Mouse (Mus musculus) erythroblast, embryonic 14.5 days (primary cell): ENCODE measurements around the gene Trpv2. TPM values are rescaled to one million over a fixed set of nuclear protein-coding genes. Genes with fewer than 3 reads are reported as not detected.

Experiments
- H3K27me3 ChIP-seq: 2 replicates; pipeline ENCODE4 v1.6.1; 2012; ENCODE audit warnings: inconsistent platforms; ENCODE audit not compliant: control insufficient read depth
- H3K36me3 ChIP-seq: 2 replicates; pipeline ENCODE4 v1.6.1; 2012; ENCODE audit warnings: mild to moderate bottlenecking, inconsistent platforms; ENCODE audit not compliant: control insufficient read depth
- H3K4me1 ChIP-seq: 2 replicates; pipeline ENCODE4 v1.6.1; 2012; ENCODE audit warnings: inconsistent platforms; ENCODE audit not compliant: control insufficient read depth
- H3K4me3 ChIP-seq: replicated peaks from 2 replicates; pipeline ENCODE3; 2012; ENCODE audit warnings: moderate library complexity, mild to moderate bottlenecking, inconsistent platforms
- H3K9me3 ChIP-seq: 2 replicates; pipeline ENCODE4 v1.6.1; 2012; ENCODE audit warnings: low read length, inconsistent platforms, mixed read lengths; ENCODE audit not compliant: control insufficient read depth
- GATA1 ChIP-seq: IDR thresholded peaks from 2 replicates; pipeline ENCODE4 v1.6.1; 2012; ENCODE audit warnings: low read length, inconsistent platforms, mixed read lengths
- TAL1 ChIP-seq: IDR thresholded peaks from 3 replicates; pipeline ENCODE4 v1.6.1; 2012; ENCODE audit warnings: low read length, inconsistent platforms, mixed read lengths
- polyA plus RNA-seq: library from polyadenylated mRNA; stranded (reverse); fragments of >175 nt; gene quantifications from 2 replicates; pipeline ENCODE4 v1.2.3, GENCODE M21; 2012

The Trpv2 gene
- polyA plus RNA-seq, 1 experiment = 0.04 TPM

- H3K27me3 ChIP-seq = no peaks in the 10 kb centered on the region
- H3K9me3 ChIP-seq = no peaks in the 10 kb centered on the region
- TF ChIP-seq GATA1 (no peak), TAL1 (no peak)
- H3K4me1 ChIP-seq = peaks cover 51% of the 10 kb centered on the region
- peaks cover 70% of the 10 kb centered on the region for H3K36me3 ChIP-seq
- H3K4me3 ChIP-seq = peak overlapping the region; percentile 85
Observed at GRCm38 (mm10) chr11:62605619-62606298, 31.5 kb downstream of the Trpv2 start.

- Histone ChIP-seq H3K27me3 (no peaks in the 10 kb centered on the region), H3K9me3 (no peaks in the 10 kb centered on the region), H3K4me3 (no peak overlapping the region), H3K36me3 (peaks cover 70% of the 10 kb centered on the region), H3K4me1 (peaks cover 47% of the 10 kb centered on the region)
- TF ChIP-seq GATA1 (no peak), TAL1 (no peak)
Observed at GRCm38 (mm10) chr11:62606299-62607169, 32.2 kb downstream of the Trpv2 start.

- TF ChIP-seq GATA1 (no peak), TAL1 (no peak)
- H3K4me3 ChIP-seq = no peak overlapping the region
- peaks cover 40% of the 10 kb centered on the region for H3K4me1 ChIP-seq
- no peaks in the 10 kb centered on the region for H3K27me3 ChIP-seq
- H3K9me3 ChIP-seq = no peaks in the 10 kb centered on the region
- peaks cover 70% of the 10 kb centered on the region for H3K36me3 ChIP-seq
Observed at GRCm38 (mm10) chr11:62607170-62607951, 33.1 kb downstream of the Trpv2 start.

- Histone ChIP-seq H3K4me1 (peaks cover 40% of the 10 kb centered on the region), H3K36me3 (peaks cover 70% of the 10 kb centered on the region)
- TF ChIP-seq GATA1 (no peak), TAL1 (no peak)
Observed at GRCm38 (mm10) chr11:62607952-62608201, 33.6 kb downstream of the Trpv2 start.

GRCm38 (mm10) chr11:62608826-62609675 lies 34.8 kb downstream of the Trpv2 start:
- no peaks in the 10 kb centered on the region for H3K9me3 ChIP-seq
- H3K36me3 ChIP-seq = peaks cover 58% of the 10 kb centered on the region
- no peaks in the 10 kb centered on the region for H3K27me3 ChIP-seq
- H3K4me1 ChIP-seq = peaks cover 36% of the 10 kb centered on the region
- TF ChIP-seq GATA1 (no peak), TAL1 (no peak)
- H3K4me3 ChIP-seq = no peak overlapping the region

More at GRCm38 (mm10) chr11:62607952-62608201, 33.6 kb downstream of the Trpv2 start:
- Histone ChIP-seq H3K9me3 (no peaks in the 10 kb centered on the region), H3K27me3 (no peaks in the 10 kb centered on the region), H3K4me3 (no peak overlapping the region)

GRCm38 (mm10) chr11:62610304-62610703 lies 36.0 kb downstream of the Trpv2 start:
- Histone ChIP-seq H3K27me3 (no peaks in the 10 kb centered on the region), H3K4me1 (peaks cover 24% of the 10 kb centered on the region), H3K4me3 (no peak overlapping the region), H3K36me3 (peaks cover 46% of the 10 kb centered on the region), H3K9me3 (no peaks in the 10 kb centered on the region)
- TF ChIP-seq TAL1 = no peak
- no peak for TF ChIP-seq GATA1

- Histone ChIP-seq H3K4me1 (peaks cover 10% of the 10 kb centered on the region), H3K27me3 (no peaks in the 10 kb centered on the region), H3K36me3 (peaks cover 23% of the 10 kb centered on the region), H3K4me3 (no peak overlapping the region), H3K9me3 (no peaks in the 10 kb centered on the region)
- TF ChIP-seq TAL1 (no peak), GATA1 (no peak)
Observed at GRCm38 (mm10) chr11:62612604-62613003, 38.3 kb downstream of the Trpv2 start.

GRCm38 (mm10) chr11:62613657-62614365 lies 39.5 kb downstream of the Trpv2 start:
- no peak overlapping the region for H3K4me3 ChIP-seq
- H3K27me3 ChIP-seq = no peaks in the 10 kb centered on the region
- no peaks in the 10 kb centered on the region for H3K9me3 ChIP-seq
- TF ChIP-seq TAL1 = no peak
- no peak for TF ChIP-seq GATA1
- H3K4me1 ChIP-seq = peaks cover 9% of the 10 kb centered on the region
- H3K36me3 ChIP-seq = peaks cover 11% of the 10 kb centered on the region
